Mouse (Mus musculus): ENCODE data around the gene Cysltr1. TPM values are rescaled to one million over a fixed set of nuclear protein-coding genes. Genes with fewer than 3 reads are reported as not detected.

Cysltr1 gene
- 1.5 and 2.2 TPM in 2 replicates for polyA plus RNA-seq (2015; fragmentation: Nextera tagmentation; extraction: Ambion mirVana)

GRCm38 (mm10) chrX:106603386-106603785 is at the start of gene Cysltr1:
Gene Cysltr1, minus strand, starts transcription at chrX:106603679.
- Histone ChIP-seq H3K27ac (no peak within 1 kb of the TSS), H3K4me3 (peak within 1 kb of the TSS; percentile 16), H3K27me3 (no peaks in the 10 kb centered on the region), H3K4me2 (peak within 1 kb of the TSS; percentile 43), H3K36me3 (no peaks in the 10 kb centered on the region), H3K9ac (no peak within 1 kb of the TSS), H3K4me1 (replicated peaks) (no peaks in the 10 kb centered on the region), H3K9me3 (replicated peaks) (no peaks in the 10 kb centered on the region)
- ATAC-seq (replicated peaks; ENCODE audit: insufficient number of reproducible peaks, insufficient read depth, low FRiP score, low read depth) = no peak
- 19% methylated on average over 6 of the region's 6 CpGs for WGBS

- Histone ChIP-seq H3K9ac (no peak overlapping the region), H3K4me2 (no peak overlapping the region), H3K36me3 (no peaks in the 10 kb centered on the region), H3K27me3 (no peaks in the 10 kb centered on the region), H3K4me1 (replicated peaks) (no peaks in the 10 kb centered on the region), H3K4me3 (no peak overlapping the region), H3K9me3 (replicated peaks) (no peaks in the 10 kb centered on the region), H3K27ac (no peak overlapping the region)
- no peak for ATAC-seq (replicated peaks; ENCODE audit: insufficient number of reproducible peaks, insufficient read depth, low FRiP score, low read depth)
- WGBS = 58% methylated on average over 3 of the region's 3 CpGs
Observed at GRCm38 (mm10) chrX:106634799-106635541, 31.5 kb upstream of the Cysltr1 start.

- no peak overlapping the region for H3K27ac ChIP-seq
- H3K36me3 ChIP-seq = no peaks in the 10 kb centered on the region
- H3K4me1 ChIP-seq (replicated peaks) = no peaks in the 10 kb centered on the region
- no peaks in the 10 kb centered on the region for H3K27me3 ChIP-seq
- H3K4me2 ChIP-seq = no peak overlapping the region
- no peak overlapping the region for H3K9ac ChIP-seq
- no peaks in the 10 kb centered on the region for H3K9me3 ChIP-seq (replicated peaks)
- no peak for ATAC-seq (replicated peaks; ENCODE audit: insufficient number of reproducible peaks, insufficient read depth, low FRiP score, low read depth)
- H3K4me3 ChIP-seq = no peak overlapping the region
Observed at GRCm38 (mm10) chrX:106633543-106633942, 30.1 kb upstream of the Cysltr1 start.

- Histone ChIP-seq H3K4me3 (no peak overlapping the region), H3K27ac (no peak overlapping the region), H3K4me1 (replicated peaks) (no peaks in the 10 kb centered on the region), H3K9ac (no peak overlapping the region), H3K36me3 (no peaks in the 10 kb centered on the region), H3K4me2 (no peak overlapping the region), H3K9me3 (replicated peaks) (no peaks in the 10 kb centered on the region), H3K27me3 (no peaks in the 10 kb centered on the region)
- no peak for ATAC-seq (replicated peaks; ENCODE audit: insufficient number of reproducible peaks, insufficient read depth, low FRiP score, low read depth)
- WGBS = 71% methylated on average over 1 of the region's 1 CpGs
Observed at GRCm38 (mm10) chrX:106628514-106628913, 25.0 kb upstream of the Cysltr1 start.

- no peak overlapping the region for H3K9ac ChIP-seq
- ATAC-seq (replicated peaks; ENCODE audit: insufficient number of reproducible peaks, insufficient read depth, low FRiP score, low read depth) = no peak
- H3K27me3 ChIP-seq = no peaks in the 10 kb centered on the region
- no peak overlapping the region for H3K27ac ChIP-seq
- no peaks in the 10 kb centered on the region for H3K4me1 ChIP-seq (replicated peaks)
- 43% methylated on average over 3 of the region's 3 CpGs for WGBS
- H3K4me3 ChIP-seq = no peak overlapping the region
- H3K36me3 ChIP-seq = no peaks in the 10 kb centered on the region
- H3K4me2 ChIP-seq = no peak overlapping the region
- no peaks in the 10 kb centered on the region for H3K9me3 ChIP-seq (replicated peaks)
Observed at GRCm38 (mm10) chrX:106623667-106624066, 20.2 kb upstream of the Cysltr1 start.

GRCm38 (mm10) chrX:106622512-106622911 is 19.0 kb upstream of the Cysltr1 start:
- no peaks in the 10 kb centered on the region for H3K9me3 ChIP-seq (replicated peaks)
- no peak overlapping the region for H3K4me2 ChIP-seq
- H3K27ac ChIP-seq = no peak overlapping the region
- H3K27me3 ChIP-seq = no peaks in the 10 kb centered on the region
- WGBS = 63% methylated on average over 1 of the region's 1 CpGs
- H3K36me3 ChIP-seq = no peaks in the 10 kb centered on the region
- ATAC-seq (replicated peaks; ENCODE audit: insufficient number of reproducible peaks, insufficient read depth, low FRiP score, low read depth) = no peak
- no peak overlapping the region for H3K9ac ChIP-seq
- no peak overlapping the region for H3K4me3 ChIP-seq
- no peaks in the 10 kb centered on the region for H3K4me1 ChIP-seq (replicated peaks)

GRCm38 (mm10) chrX:106602574-106603258 is 763 bp downstream of the Cysltr1 start:
- no peak overlapping the region for H3K27ac ChIP-seq
- H3K4me1 ChIP-seq (replicated peaks) = no peaks in the 10 kb centered on the region
- 22% methylated on average over 9 of the region's 9 CpGs for WGBS

GRCm38 (mm10) chrX:106595904-106596303 is 7.6 kb downstream of the Cysltr1 start:
- no peaks in the 10 kb centered on the region for H3K9me3 ChIP-seq (replicated peaks)
- WGBS = 78% methylated on average over 1 of the region's 1 CpGs

More at GRCm38 (mm10) chrX:106602574-106603258, 763 bp downstream of the Cysltr1 start:
- no peak overlapping the region for H3K9ac ChIP-seq
- no peaks in the 10 kb centered on the region for H3K9me3 ChIP-seq (replicated peaks)
- H3K36me3 ChIP-seq = no peaks in the 10 kb centered on the region
- peak overlapping the region; percentile 43 for H3K4me2 ChIP-seq
- H3K4me3 ChIP-seq = peak overlapping the region; percentile 16
- no peaks in the 10 kb centered on the region for H3K27me3 ChIP-seq
- no peak for ATAC-seq (replicated peaks; ENCODE audit: insufficient number of reproducible peaks, insufficient read depth, low FRiP score, low read depth)

GRCm38 (mm10) chrX:106593914-106594313 is 9.6 kb downstream of the Cysltr1 start:
- no peaks in the 10 kb centered on the region for H3K4me1 ChIP-seq (replicated peaks)
- H3K9ac ChIP-seq = no peak overlapping the region
- no peak overlapping the region for H3K4me3 ChIP-seq
- H3K27me3 ChIP-seq = no peaks in the 10 kb centered on the region
- no peak overlapping the region for H3K4me2 ChIP-seq
- no peak for ATAC-seq (replicated peaks; ENCODE audit: insufficient number of reproducible peaks, insufficient read depth, low FRiP score, low read depth)
- no peaks in the 10 kb centered on the region for H3K36me3 ChIP-seq
- no peak overlapping the region for H3K27ac ChIP-seq
- no peaks in the 10 kb centered on the region for H3K9me3 ChIP-seq (replicated peaks)

More at GRCm38 (mm10) chrX:106595904-106596303, 7.6 kb downstream of the Cysltr1 start:
- H3K4me1 ChIP-seq (replicated peaks) = no peaks in the 10 kb centered on the region
- H3K36me3 ChIP-seq = no peaks in the 10 kb centered on the region
- no peak for ATAC-seq (replicated peaks; ENCODE audit: insufficient number of reproducible peaks, insufficient read depth, low FRiP score, low read depth)
- no peaks in the 10 kb centered on the region for H3K27me3 ChIP-seq
- no peak overlapping the region for H3K4me3 ChIP-seq
- H3K27ac ChIP-seq = no peak overlapping the region
- no peak overlapping the region for H3K9ac ChIP-seq
- no peak overlapping the region for H3K4me2 ChIP-seq

GRCm38 (mm10) chrX:106582886-106583285 is 20.6 kb downstream of the Cysltr1 start, which contains the start of gene Gm5127:
Gene Gm5127, plus strand, starts transcription at chrX:106583186.
- no peaks in the 10 kb centered on the region for H3K9me3 ChIP-seq (replicated peaks)
- no peaks in the 10 kb centered on the region for H3K27me3 ChIP-seq
- no peaks in the 10 kb centered on the region for H3K36me3 ChIP-seq
- no peak within 1 kb of the TSS for H3K4me2 ChIP-seq
- no peaks in the 10 kb centered on the region for H3K4me1 ChIP-seq (replicated peaks)
- H3K27ac ChIP-seq = no peak within 1 kb of the TSS
- H3K4me3 ChIP-seq = no peak within 1 kb of the TSS
- ATAC-seq (replicated peaks; ENCODE audit: insufficient number of reproducible peaks, insufficient read depth, low FRiP score, low read depth) = no peak
- 35% methylated on average over 3 of the region's 3 CpGs for WGBS
- H3K9ac ChIP-seq = no peak within 1 kb of the TSS

GRCm38 (mm10) chrX:106582197-106582596 is 21.3 kb downstream of the Cysltr1 start:
- Histone ChIP-seq H3K9ac (no peak overlapping the region), H3K27ac (no peak overlapping the region), H3K4me1 (replicated peaks) (no peaks in the 10 kb centered on the region), H3K27me3 (no peaks in the 10 kb centered on the region), H3K36me3 (no peaks in the 10 kb centered on the region), H3K9me3 (replicated peaks) (no peaks in the 10 kb centered on the region), H3K4me2 (no peak overlapping the region), H3K4me3 (no peak overlapping the region)
- no peak for ATAC-seq (replicated peaks; ENCODE audit: insufficient number of reproducible peaks, insufficient read depth, low FRiP score, low read depth)
- WGBS = 29% methylated on average over 2 of the region's 2 CpGs

- Histone ChIP-seq H3K36me3 (no peaks in the 10 kb centered on the region), H3K4me3 (no peak overlapping the region), H3K27me3 (no peaks in the 10 kb centered on the region), H3K4me1 (replicated peaks) (no peaks in the 10 kb centered on the region), H3K4me2 (no peak overlapping the region), H3K9ac (no peak overlapping the region), H3K9me3 (replicated peaks) (no peaks in the 10 kb centered on the region), H3K27ac (no peak overlapping the region)
- no peak for ATAC-seq (replicated peaks; ENCODE audit: insufficient number of reproducible peaks, insufficient read depth, low FRiP score, low read depth)
Observed at GRCm38 (mm10) chrX:106580410-106580809, 23.1 kb downstream of the Cysltr1 start.

All from heart, embryonic 15.5 days (tissue).